Mouse (Mus musculus) limb, embryonic 11.5 days (tissue): Measurements from ENCODE around the gene Mfsd5. TPM values are rescaled to one million over a fixed set of nuclear protein-coding genes. Genes with fewer than 3 reads are reported as not detected.

Experiments
- ATAC-seq: fragments of 200-750 bp; cut with Nextera tagmentation; 2 replicates; pipeline ENCODE4 v1.8.0; 2017; ENCODE audit warnings: low read depth; ENCODE audit not compliant: insufficient number of reproducible peaks, low FRiP score, low TSS enrichment
- DNase-seq: peaks from one replicate; pipeline ENCODE4 v3.0.0-alpha.2; 2015; ENCODE audit warnings: low spot score
- H3K27ac ChIP-seq: fragments of 300-500 bp; sonication (generic); replicated peaks from 2 replicates; pipeline ENCODE4 v1.5.1; 2014; ENCODE audit warnings: low read depth, mild to moderate bottlenecking, low read length
- H3K27me3 ChIP-seq: fragments of 300-500 bp; sonication (generic); 2 replicates; pipeline ENCODE4 v1.6.1; 2014; ENCODE audit warnings: mild to moderate bottlenecking, low read length, mixed read lengths; ENCODE audit not compliant: control insufficient read depth, insufficient read depth
- H3K36me3 ChIP-seq: fragments of 300-500 bp; sonication (generic); 2 replicates; pipeline ENCODE4 v1.6.1; 2014; ENCODE audit warnings: mild to moderate bottlenecking, low read length, moderate library complexity, mixed read lengths; ENCODE audit not compliant: control insufficient read depth, insufficient read depth
- H3K4me1 ChIP-seq: fragments of 300-500 bp; sonication (generic); 2 replicates; pipeline ENCODE4 v1.6.1; 2014; ENCODE audit warnings: low read length, mixed read lengths; ENCODE audit not compliant: control insufficient read depth, insufficient read depth
- H3K4me2 ChIP-seq: fragments of 300-500 bp; sonication (generic); 2 replicates; pipeline ENCODE4 v1.6.1; 2014; ENCODE audit warnings: low read depth, mild to moderate bottlenecking, moderate library complexity; ENCODE audit not compliant: severe bottlenecking
- H3K4me3 ChIP-seq: fragments of 300-500 bp; sonication (generic); 2 replicates; pipeline ENCODE4 v1.5.1; 2014; ENCODE audit warnings: low read depth, low read length
- H3K9ac ChIP-seq: fragments of 300-500 bp; sonication (generic); 2 replicates; pipeline ENCODE4 v1.6.1; 2014; ENCODE audit warnings: mild to moderate bottlenecking, low read length
- H3K9me3 ChIP-seq: fragments of 300-500 bp; sonication (generic); 2 replicates; pipeline ENCODE4 v1.6.1; 2016; ENCODE audit warnings: low read length; ENCODE audit not compliant: control insufficient read depth
- WGBS: fragments of 180-500 bp; shearing (Covaris S2); extraction: QIAGEN DNeasy Blood & Tissue Kit; methylation state at CpG from one replicate; pipeline ENCODE4 v1.1.7; 2014; 5-methylcytosine and 5-hydroxymethylcytosine counted together
- polyA plus RNA-seq: library from polyadenylated mRNA; unstranded; fragments of >200 nt; fragmentation: Nextera tagmentation; extraction: Ambion mirVana; gene quantifications from 2 replicates; pipeline ENCODE4 v1.2.1, GENCODE M21; 2014

Mfsd5 gene
- polyA plus RNA-seq, 1 experiment from 2014 or later, result 62.8 TPM

- H3K27ac ChIP-seq, result no peak overlapping the region
- ATAC-seq (no peak), DNase-seq (peak; percentile 88)
- peaks cover 19% of the 10 kb centered on the region; the same call in 1 of the 2 replicates for H3K36me3 ChIP-seq
- H3K27me3 ChIP-seq, result no peaks in the 10 kb centered on the region
- H3K4me3 ChIP-seq, result no peak overlapping the region
- H3K9ac ChIP-seq, result no peak overlapping the region
- no peaks in the 10 kb centered on the region for H3K9me3 ChIP-seq
- no peak overlapping the region for H3K4me2 ChIP-seq
- H3K4me1 ChIP-seq, result peaks cover 36% of the 10 kb centered on the region
- 21% methylated on average over 9 of the region's 9 CpGs for WGBS
Measured at GRCm38 (mm10) chr15:102239260-102239590, 40.0 kb upstream of the Mfsd5 start.

- H3K9me3 ChIP-seq, result no peaks in the 10 kb centered on the region
- H3K4me2 ChIP-seq, result no peak overlapping the region
- no peak overlapping the region for H3K9ac ChIP-seq
- H3K27ac ChIP-seq, result no peak overlapping the region
- H3K27me3 ChIP-seq, result no peaks in the 10 kb centered on the region
- no peak for DNase-seq
- ATAC-seq, result no peak
- WGBS, result 79% methylated on average over 11 of the region's 11 CpGs
- no peak overlapping the region for H3K4me3 ChIP-seq
- H3K4me1 ChIP-seq, result peaks cover 41% of the 10 kb centered on the region
- H3K36me3 ChIP-seq, result peaks cover 19% of the 10 kb centered on the region; the same call in 1 of the 2 replicates
Measured at GRCm38 (mm10) chr15:102239851-102240250, 39.4 kb upstream of the Mfsd5 start.

DNA sequence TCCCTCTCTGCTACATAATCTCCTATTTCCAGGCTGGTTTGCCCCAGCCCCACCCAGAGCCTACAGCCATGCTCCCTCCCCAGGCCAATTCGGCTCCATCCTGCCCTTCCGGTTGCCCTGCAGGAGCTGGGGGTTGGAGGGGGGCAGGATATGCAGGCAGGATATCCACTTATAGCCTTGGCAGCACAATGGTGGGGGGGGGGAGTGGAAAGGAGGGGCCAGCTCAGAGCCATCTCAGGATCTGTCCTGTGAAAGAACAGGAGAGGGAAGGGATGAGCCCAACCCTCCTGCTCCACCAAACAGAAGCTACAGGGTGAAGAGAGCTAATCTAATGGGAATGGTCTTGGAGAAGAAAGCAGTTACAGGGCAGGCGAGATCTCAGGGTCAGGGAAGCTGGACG, 38.6 kb upstream of the Mfsd5 start:
- Histone ChIP-seq H3K36me3 (peaks cover 15% of the 10 kb centered on the region; the same call in 1 of the 2 replicates), H3K9me3 (no peaks in the 10 kb centered on the region), H3K27ac (no peak overlapping the region), H3K4me3 (no peak overlapping the region), H3K4me2 (no peak overlapping the region), H3K4me1 (peaks cover 44% of the 10 kb centered on the region), H3K27me3 (no peaks in the 10 kb centered on the region), H3K9ac (no peak overlapping the region)
- ATAC-seq (no peak), DNase-seq (no peak)
- WGBS, result 74% methylated on average over 4 of the region's 4 CpGs

DNA sequence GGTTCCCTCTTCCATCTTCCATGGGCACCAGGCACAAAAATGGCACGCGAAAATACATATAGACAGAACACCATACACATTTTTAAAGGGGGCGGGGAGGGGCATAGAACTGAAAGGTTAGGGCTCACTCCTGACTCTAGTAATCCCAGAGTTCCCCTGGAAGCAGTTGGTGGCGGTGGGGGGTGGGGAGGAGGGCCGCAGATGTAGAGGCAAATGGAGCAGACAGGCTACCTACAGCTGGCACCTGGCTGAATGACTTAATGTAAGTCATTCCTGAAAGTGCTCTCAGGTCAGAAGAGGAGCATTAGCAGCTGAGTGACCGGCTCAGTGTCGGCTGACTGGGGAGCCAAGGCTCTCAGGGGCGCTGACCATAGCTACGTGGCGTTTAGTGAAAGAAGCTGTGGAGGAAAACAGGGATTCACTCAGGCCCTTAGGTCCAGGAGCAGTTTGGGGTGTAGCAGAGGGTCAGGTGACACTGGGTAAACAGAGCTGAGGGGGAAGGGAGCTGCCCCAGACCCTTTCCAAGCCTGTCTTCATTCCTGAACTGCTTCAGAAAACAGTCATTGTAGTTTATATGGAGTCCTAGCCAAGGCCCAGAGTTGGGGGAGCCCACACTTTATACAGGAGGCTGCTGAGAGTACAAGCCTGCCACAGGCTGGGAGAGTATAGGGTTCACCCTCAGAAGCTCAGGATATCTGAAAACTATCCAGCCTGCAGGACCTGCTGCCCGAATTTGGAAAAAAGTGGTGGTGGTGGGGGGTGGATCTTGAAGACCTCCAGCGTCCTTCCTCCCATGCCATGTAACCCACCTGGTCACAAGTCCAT, 36.6 kb upstream of the Mfsd5 start:
- WGBS, result 24% methylated on average over 12 of the region's 12 CpGs
- Histone ChIP-seq H3K27ac (peak overlapping the region; percentile 87), H3K4me3 (peak overlapping the region; percentile 65), H3K9me3 (no peaks in the 10 kb centered on the region), H3K36me3 (peaks cover 7% of the 10 kb centered on the region; the same call in 1 of the 2 replicates), H3K4me2 (peak overlapping the region; percentile 84), H3K9ac (peak overlapping the region; percentile 53), H3K27me3 (no peaks in the 10 kb centered on the region), H3K4me1 (peaks cover 38% of the 10 kb centered on the region)
- DNase-seq (no peak), ATAC-seq (no peak)

DNA sequence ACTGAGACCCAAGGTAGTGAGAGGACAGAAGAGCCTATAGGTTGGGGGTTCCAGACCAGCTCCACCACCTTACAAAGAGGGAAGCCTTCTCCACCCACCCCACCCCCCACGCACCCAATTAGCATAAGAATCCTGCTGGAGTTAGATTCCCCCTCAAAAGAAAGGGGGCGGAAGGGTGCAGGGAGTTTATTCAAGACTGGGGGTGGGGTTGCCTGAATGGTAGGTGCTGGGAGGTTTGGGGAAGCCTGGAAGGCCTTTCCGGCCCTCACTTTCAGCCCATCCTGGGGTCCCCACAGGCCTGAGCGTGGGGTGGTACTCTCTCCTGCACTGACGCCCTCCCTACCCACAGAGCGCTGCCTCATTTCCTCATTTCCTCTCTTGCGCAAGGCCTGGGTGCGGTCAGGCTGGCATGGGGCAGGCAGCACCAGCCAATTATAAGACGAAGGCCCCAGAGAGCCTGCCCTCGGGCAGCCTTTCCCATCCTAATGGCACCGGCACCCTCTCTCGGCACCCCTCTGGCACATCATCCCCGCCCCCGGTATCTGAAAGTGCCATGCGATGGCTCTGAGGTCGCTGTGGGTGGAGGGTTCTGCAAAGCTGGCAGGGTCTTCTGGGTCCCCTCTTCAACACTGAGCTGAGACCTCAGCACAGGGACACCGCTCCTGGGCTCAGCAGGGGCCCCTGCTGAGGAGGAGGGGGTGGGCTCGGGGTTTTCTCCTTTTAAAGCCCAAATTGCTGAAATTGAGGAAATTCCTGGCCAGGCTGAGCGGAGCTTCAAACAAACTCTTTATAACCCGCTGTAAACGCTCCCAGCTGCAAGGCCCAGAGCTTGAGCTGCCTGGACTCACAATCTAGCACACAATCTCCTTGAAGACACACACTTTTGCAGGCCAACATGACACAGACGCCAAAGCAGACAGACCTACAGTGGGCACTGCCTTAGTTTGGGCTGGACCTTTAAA, 35.7 kb upstream of the Mfsd5 start:
- Histone ChIP-seq H3K4me1 (peaks cover 40% of the 10 kb centered on the region), H3K9ac (peak overlapping the region; percentile 36), H3K36me3 (peaks cover 6% of the 10 kb centered on the region; the same call in 1 of the 2 replicates), H3K27me3 (no peaks in the 10 kb centered on the region), H3K4me3 (peak overlapping the region; percentile 65), H3K27ac (peak overlapping the region; percentile 87), H3K4me2 (peak overlapping the region; percentile 84), H3K9me3 (no peaks in the 10 kb centered on the region)
- 3% methylated on average over 22 of the region's 22 CpGs for WGBS
- ATAC-seq (no peak), DNase-seq (peak; percentile 66)

DNA sequence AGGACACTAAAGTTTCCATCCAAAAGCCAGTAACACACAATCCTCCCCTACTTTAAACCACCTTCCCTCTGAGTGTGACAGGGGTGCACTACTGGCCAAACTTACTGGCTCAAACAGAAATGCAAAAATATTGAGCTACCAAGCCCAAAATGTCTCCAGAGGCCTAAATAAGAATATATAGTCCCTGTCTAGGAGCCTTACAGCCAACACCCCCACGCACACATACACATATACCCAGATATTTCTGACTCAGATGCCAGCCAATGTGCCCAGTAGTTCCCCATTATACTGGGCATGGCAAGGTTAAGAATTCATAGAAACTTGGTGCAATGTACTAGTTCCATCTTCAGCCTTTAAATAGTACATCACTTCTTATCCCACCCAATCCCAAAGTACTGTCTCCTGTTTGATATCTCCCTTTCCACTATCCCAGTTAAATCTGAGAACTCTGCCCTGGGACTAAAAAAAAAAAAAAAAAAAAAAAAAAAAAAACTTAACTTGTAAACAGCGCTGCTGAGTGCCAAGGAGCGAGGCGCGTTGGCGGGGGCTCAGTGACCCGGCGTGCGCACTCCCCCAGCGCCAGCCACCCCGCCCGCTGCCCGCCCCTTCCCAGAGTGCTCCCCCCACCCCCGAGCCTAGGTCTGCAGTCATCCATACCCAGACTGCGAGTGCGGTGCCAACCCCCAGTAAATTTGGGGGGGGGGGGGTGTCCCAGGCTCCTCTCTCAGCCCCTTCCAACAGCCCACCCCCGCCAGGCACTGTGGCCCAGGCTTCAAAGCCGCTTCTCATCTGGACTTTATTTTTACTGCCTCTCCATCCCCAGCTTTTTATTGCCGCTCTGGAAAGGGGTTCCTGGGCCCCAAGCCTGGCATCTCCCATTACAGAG, 34.7 kb upstream of the Mfsd5 start:
- under 1% methylated on average over 18 of the region's 19 CpGs for WGBS
- Histone ChIP-seq H3K27me3 (no peaks in the 10 kb centered on the region), H3K9ac (peak overlapping the region; percentile 59), H3K27ac (peak overlapping the region; percentile 87), H3K4me2 (peak overlapping the region; percentile 84), H3K4me1 (peaks cover 44% of the 10 kb centered on the region), H3K9me3 (no peaks in the 10 kb centered on the region), H3K4me3 (peak overlapping the region; percentile 65), H3K36me3 (no peaks in the 10 kb centered on the region; the same call in 1 of the 2 replicates)
- ATAC-seq (no peak), DNase-seq (peak; percentile 62)

- Histone ChIP-seq H3K9ac (peak overlapping the region; percentile 59), H3K4me3 (peak overlapping the region; percentile 65), H3K9me3 (no peaks in the 10 kb centered on the region), H3K27me3 (no peaks in the 10 kb centered on the region), H3K4me1 (peaks cover 53% of the 10 kb centered on the region), H3K36me3 (no peaks in the 10 kb centered on the region; the same call in 1 of the 2 replicates), H3K4me2 (peak overlapping the region; percentile 84), H3K27ac (peak overlapping the region; percentile 99)
- ATAC-seq (no peak), DNase-seq (no peak)
- WGBS, result under 1% methylated on average over 14 of the region's 14 CpGs
Measured at GRCm38 (mm10) chr15:102245461-102245881, 33.8 kb upstream of the Mfsd5 start.
